Mouse (Mus musculus) erythroblast, adult 5-6 weeks (primary cell): ENCODE results near the gene Mcoln1. TPM values are rescaled to one million over a fixed set of nuclear protein-coding genes. Genes with fewer than 3 reads are reported as not detected.

Source experiments
- ATAC-seq: replicated peaks from 2 replicates; pipeline ENCODE4 v1.8.0; 2016; ENCODE audit warnings: moderate number of reproducible peaks, mild to moderate bottlenecking, moderate TSS enrichment, inconsistent platforms; ENCODE audit not compliant: poor library complexity, low FRiP score, severe bottlenecking
- total RNA-seq, 2 experiments: library from RNA; stranded (forward) in 1 of 2; stranded (reverse) in 1 of 2; fragments of 150-400 nt in 1 of 2; fragments of 200-764, 138-1000 nt in 1 of 2; gene quantifications; 2 replicates each; pipeline versions ENCODE4 v1.2.3 to v1.2.4; 2015 to 2017; ENCODE audit warnings: low replicate concordance in 2 of 2

Gene Mcoln1
- total RNA-seq, 2 experiments from 2014 or later = 20.2 to 75.4 TPM

- ATAC-seq = no peak
Observed at GRCm38 (mm10) chr8:3546511-3546910, 46.3 kb downstream of the Mcoln1 start.

DNA sequence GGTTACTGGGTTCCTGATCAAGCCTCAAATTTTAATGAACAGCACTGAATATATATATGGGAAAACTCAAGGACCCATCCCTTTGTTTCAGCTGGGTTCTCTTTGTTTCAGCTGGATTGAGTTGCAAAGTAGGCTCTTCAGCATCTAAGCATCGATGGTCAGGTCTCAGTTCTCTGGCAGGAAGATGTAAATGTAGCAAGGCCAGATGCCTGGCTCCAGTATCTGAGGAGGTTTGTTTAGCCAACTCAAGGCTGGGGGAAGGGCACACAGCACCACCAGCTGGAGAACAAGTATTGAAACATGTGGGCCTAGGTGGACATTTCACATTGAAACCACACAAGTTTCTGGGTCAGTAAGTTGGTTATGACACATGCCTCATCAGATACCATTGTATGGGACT lies 52.0 kb downstream of the Mcoln1 start:
- ATAC-seq = no peak

GRCm38 (mm10) chr8:3556114-3556513 lies 55.9 kb downstream of the Mcoln1 start:
- ATAC-seq = peak; percentile 78; the same call in 1 of the 2 replicates

Other genes with a start within 250 kb of the Mcoln1 start
- 13.6 and 21.7 TPM in 2 replicates for gene Insr, start 220.8 kb upstream of the Mcoln1 start, total RNA-seq (2015; ENCODE audit: low replicate concordance)
- gene Insr, start 220.8 kb upstream of the Mcoln1 start, total RNA-seq (2017; ENCODE audit: low replicate concordance) = 8.3 and 13.1 TPM in 2 replicates
- 1.3 and 2.3 TPM in 2 replicates for gene A430078G23Rik, start 147.0 kb upstream of the Mcoln1 start, total RNA-seq (2015; ENCODE audit: low replicate concordance)
- gene A430078G23Rik, start 147.0 kb upstream of the Mcoln1 start, total RNA-seq (2017; ENCODE audit: low replicate concordance) = 3.5 and 4.0 TPM in 2 replicates
- gene Arhgef18, start 107.5 kb upstream of the Mcoln1 start, total RNA-seq (2015; ENCODE audit: low replicate concordance) = 5.0 and 7.3 TPM in 2 replicates
- 7.0 and 7.7 TPM in 2 replicates for gene Arhgef18, start 107.5 kb upstream of the Mcoln1 start, total RNA-seq (2017; ENCODE audit: low replicate concordance)
- gene Pex11g, start 32.8 kb upstream of the Mcoln1 start, total RNA-seq (2015; ENCODE audit: low replicate concordance) = 9.2 TPM in 1 of 2 replicates, not detected in the other
- 0.09 and 0.28 TPM in 2 replicates for gene Pex11g, start 32.8 kb upstream of the Mcoln1 start, total RNA-seq (2017; ENCODE audit: low replicate concordance)
- gene Tex45, start 29.6 kb upstream of the Mcoln1 start, total RNA-seq (2015; ENCODE audit: low replicate concordance) = not detected in 2 replicates
- not detected in 2 replicates for gene Tex45, start 29.6 kb upstream of the Mcoln1 start, total RNA-seq (2017; ENCODE audit: low replicate concordance)
- 2.1 and 3.8 TPM in 2 replicates for gene Zfp358, start 7.3 kb upstream of the Mcoln1 start, total RNA-seq (2015; ENCODE audit: low replicate concordance)
- 0.17 and 1.1 TPM in 2 replicates for gene Zfp358, start 7.3 kb upstream of the Mcoln1 start, total RNA-seq (2017; ENCODE audit: low replicate concordance)
- 40.9 and 43.5 TPM in 2 replicates for gene Pnpla6, start 14.9 kb downstream of the Mcoln1 start, total RNA-seq (2015; ENCODE audit: low replicate concordance)
- 61.4 and 77.4 TPM in 2 replicates for gene Pnpla6, start 14.9 kb downstream of the Mcoln1 start, total RNA-seq (2017; ENCODE audit: low replicate concordance)
- not detected in 2 replicates for gene C330021F23Rik, start 67.5 kb downstream of the Mcoln1 start, total RNA-seq (2015; ENCODE audit: low replicate concordance)
- not detected in 2 replicates for gene C330021F23Rik, start 67.5 kb downstream of the Mcoln1 start, total RNA-seq (2017; ENCODE audit: low replicate concordance)
- not detected in 2 replicates for gene Camsap3, start 86.8 kb downstream of the Mcoln1 start, total RNA-seq (2015; ENCODE audit: low replicate concordance)
- 0.28 TPM in 1 of 2 replicates, not detected in the other for gene Camsap3, start 86.8 kb downstream of the Mcoln1 start, total RNA-seq (2017; ENCODE audit: low replicate concordance)
- 4.4 and 5.4 TPM in 2 replicates for gene Xab2, start 120.9 kb downstream of the Mcoln1 start, total RNA-seq (2015; ENCODE audit: low replicate concordance)
- 11.0 and 16.0 TPM in 2 replicates for gene Xab2, start 120.9 kb downstream of the Mcoln1 start, total RNA-seq (2017; ENCODE audit: low replicate concordance)
- gene Pet100, start 121.1 kb downstream of the Mcoln1 start, total RNA-seq (2015; ENCODE audit: low replicate concordance) = 49.1 and 125 TPM in 2 replicates
- gene Pet100, start 121.1 kb downstream of the Mcoln1 start, total RNA-seq (2017; ENCODE audit: low replicate concordance) = 57.1 and 125 TPM in 2 replicates
- gene Pcp2, start 125.1 kb downstream of the Mcoln1 start, total RNA-seq (2015; ENCODE audit: low replicate concordance) = not detected in 2 replicates
- gene Pcp2, start 125.1 kb downstream of the Mcoln1 start, total RNA-seq (2017; ENCODE audit: low replicate concordance) = not detected in 2 replicates
- 44.7 and 49.2 TPM in 2 replicates for gene Stxbp2, start 130.5 kb downstream of the Mcoln1 start, total RNA-seq (2015; ENCODE audit: low replicate concordance)
- gene Stxbp2, start 130.5 kb downstream of the Mcoln1 start, total RNA-seq (2017; ENCODE audit: low replicate concordance) = 43.8 and 74.6 TPM in 2 replicates
- not detected in 2 replicates for gene Retn, start 155.3 kb downstream of the Mcoln1 start, total RNA-seq (2015; ENCODE audit: low replicate concordance)
- gene Retn, start 155.3 kb downstream of the Mcoln1 start, total RNA-seq (2017; ENCODE audit: low replicate concordance) = not detected in 2 replicates
- gene Mcemp1, start 165.3 kb downstream of the Mcoln1 start, total RNA-seq (2015; ENCODE audit: low replicate concordance) = 64.0 and 64.8 TPM in 2 replicates
- gene Mcemp1, start 165.3 kb downstream of the Mcoln1 start, total RNA-seq (2017; ENCODE audit: low replicate concordance) = 29.6 and 32.8 TPM in 2 replicates
- gene Fcor, start 171.9 kb downstream of the Mcoln1 start, total RNA-seq (2015; ENCODE audit: low replicate concordance) = 4.4 TPM in 1 of 2 replicates, not detected in the other
- gene Fcor, start 171.9 kb downstream of the Mcoln1 start, total RNA-seq (2017; ENCODE audit: low replicate concordance) = 2.8 and 5.6 TPM in 2 replicates
- gene Trappc5, start 175.8 kb downstream of the Mcoln1 start, total RNA-seq (2015; ENCODE audit: low replicate concordance) = 1.9 and 3.5 TPM in 2 replicates
- gene Trappc5, start 175.8 kb downstream of the Mcoln1 start, total RNA-seq (2017; ENCODE audit: low replicate concordance) = 7.0 and 8.3 TPM in 2 replicates
- gene Fcer2a, start 193.7 kb downstream of the Mcoln1 start, total RNA-seq (2015; ENCODE audit: low replicate concordance) = not detected in 2 replicates
- not detected in 2 replicates for gene Fcer2a, start 193.7 kb downstream of the Mcoln1 start, total RNA-seq (2017; ENCODE audit: low replicate concordance)
- gene Clec4g, start 220.2 kb downstream of the Mcoln1 start, total RNA-seq (2015; ENCODE audit: low replicate concordance) = not detected in 2 replicates
- not detected in 2 replicates for gene Clec4g, start 220.2 kb downstream of the Mcoln1 start, total RNA-seq (2017; ENCODE audit: low replicate concordance)
- gene Cd209a, start 248.5 kb downstream of the Mcoln1 start, total RNA-seq (2015; ENCODE audit: low replicate concordance) = 0.77 and 5.2 TPM in 2 replicates
- gene Cd209a, start 248.5 kb downstream of the Mcoln1 start, total RNA-seq (2017; ENCODE audit: low replicate concordance) = 2.6 and 3.8 TPM in 2 replicates